Mouse (Mus musculus) limb, embryonic 14.5 days (tissue): Measurements from ENCODE around the gene Spdya. TPM values are rescaled to one million over a fixed set of nuclear protein-coding genes. Genes with fewer than 3 reads are reported as not detected.
"Not testable (repeated sequence)": the region's sequence is repeated elsewhere in the genome, so short reads cannot be mapped to it uniquely, and the experiment has no call there.

Source experiments
- ATAC-seq: fragments of 200-750 bp; cut with Nextera tagmentation; 2 replicates; pipeline ENCODE4 v1.8.0; 2017; ENCODE audit warnings: low read depth, moderate number of reproducible peaks, moderate TSS enrichment; ENCODE audit not compliant: low FRiP score
- DNase-seq: peaks from one replicate; pipeline ENCODE4 v3.0.0-alpha.2; 2015; ENCODE audit warnings: low spot score
- H3K27ac ChIP-seq: fragments of 300-500 bp; sonication (generic); replicated peaks from 2 replicates; pipeline ENCODE4 v1.5.1; 2014; ENCODE audit warnings: low read depth, mild to moderate bottlenecking, low read length, moderate library complexity, mixed read lengths
- H3K27me3 ChIP-seq: fragments of 300-500 bp; sonication (generic); 2 replicates; pipeline ENCODE4 v1.6.1; 2014; ENCODE audit warnings: low read length, mixed read lengths; ENCODE audit not compliant: control insufficient read depth, insufficient read depth
- H3K36me3 ChIP-seq: fragments of 300-500 bp; sonication (generic); 2 replicates; pipeline ENCODE4 v1.6.1; 2014; ENCODE audit warnings: mild to moderate bottlenecking, low read length, moderate library complexity, mixed read lengths; ENCODE audit not compliant: control insufficient read depth, insufficient read depth
- H3K4me1 ChIP-seq: fragments of 300-500 bp; sonication (generic); 2 replicates; pipeline ENCODE4 v1.6.1; 2014; ENCODE audit warnings: antibody characterized with exemption, low read length, mixed read lengths; ENCODE audit not compliant: control insufficient read depth, insufficient read depth
- H3K4me2 ChIP-seq: fragments of 300-500 bp; sonication (generic); replicated peaks from 2 replicates; pipeline ENCODE4 v1.6.1; 2014; ENCODE audit warnings: low read depth, mild to moderate bottlenecking, low read length, moderate library complexity; ENCODE audit not compliant: severe bottlenecking
- H3K4me3 ChIP-seq: fragments of 300-500 bp; sonication (generic); replicated peaks from 2 replicates; pipeline ENCODE4 v1.5.1; 2014; ENCODE audit warnings: low read length
- H3K9ac ChIP-seq: fragments of 300-500 bp; sonication (generic); 2 replicates; pipeline ENCODE4 v1.6.1; 2014; ENCODE audit warnings: mild to moderate bottlenecking, low read depth, low read length, moderate library complexity; ENCODE audit not compliant: severe bottlenecking
- H3K9me3 ChIP-seq: fragments of 300-500 bp; sonication (generic); 2 replicates; pipeline ENCODE4 v1.6.1; 2016; ENCODE audit warnings: low read length; ENCODE audit not compliant: control insufficient read depth
- POLR2A ChIP-seq: fragments of 200-500 bp; IDR thresholded peaks from 2 replicates; pipeline ENCODE4 v1.8.0; 2012; ENCODE audit warnings: inconsistent platforms, mild to moderate bottlenecking, moderate library complexity, borderline replicate concordance; ENCODE audit not compliant: insufficient read depth, insufficient read length; ENCODE audit errors: extremely low read depth
- WGBS: fragments of 180-500 bp; shearing (Covaris S2); extraction: QIAGEN DNeasy Blood & Tissue Kit; methylation state at CpG from one replicate; pipeline ENCODE4 v1.1.7; 2014; 5-methylcytosine and 5-hydroxymethylcytosine counted together
- polyA plus RNA-seq, 2 experiments: library from polyadenylated mRNA; depleted of rRNA in 1 of 2; stranded (reverse) in 1 of 2; unstranded in 1 of 2; fragments of >200 nt; fragmentation: Nextera tagmentation in 1 of 2; extraction: Ambion mirVana in 1 of 2; gene quantifications; 2 replicates each; pipeline versions ENCODE4 v1.2.1 to v1.2.3; 2012 to 2014

Gene Spdya
- polyA plus RNA-seq, 2 experiments = 1.0 to 1.3 TPM

GRCm38 (mm10) chr17:71633350-71633749 is 81.5 kb downstream of the Spdya start:
- no peak for TF ChIP-seq POLR2A
- H3K27me3 ChIP-seq = no peaks in the 10 kb centered on the region
- no peak for DNase-seq
- no peak overlapping the region for H3K27ac ChIP-seq
- H3K4me3 ChIP-seq = no peak overlapping the region
- H3K9me3 ChIP-seq = no peaks in the 10 kb centered on the region
- H3K9ac ChIP-seq = no peak overlapping the region
- no peak overlapping the region for H3K4me2 ChIP-seq
- 88% methylated on average over 8 of the region's 8 CpGs for WGBS
- no peak for ATAC-seq
- peaks cover 84% of the 10 kb centered on the region for H3K36me3 ChIP-seq
- H3K4me1 ChIP-seq = no peaks in the 10 kb centered on the region

- Histone ChIP-seq H3K9ac (no peak overlapping the region), H3K36me3 (peaks cover 90% of the 10 kb centered on the region), H3K4me3 (no peak overlapping the region), H3K4me2 (no peak overlapping the region), H3K27ac (no peak overlapping the region), H3K9me3 (no peaks in the 10 kb centered on the region), H3K4me1 (no peaks in the 10 kb centered on the region), H3K27me3 (no peaks in the 10 kb centered on the region)
- 92% methylated on average over 8 of the region's 8 CpGs for WGBS
- ATAC-seq (no peak), DNase-seq (no peak)
- no peak for TF ChIP-seq POLR2A
These were observed 84.9 kb downstream of the Spdya start for GRCm38 (mm10) chr17:71636786-71637185.

- Histone ChIP-seq H3K27ac (no peak overlapping the region), H3K9ac (no peak overlapping the region), H3K4me3 (no peak overlapping the region), H3K27me3 (no peaks in the 10 kb centered on the region), H3K4me2 (no peak overlapping the region), H3K4me1 (no peaks in the 10 kb centered on the region), H3K9me3 (no peaks in the 10 kb centered on the region), H3K36me3 (peaks cover 94% of the 10 kb centered on the region)
- DNase-seq (no peak), ATAC-seq (no peak)
- no peak for TF ChIP-seq POLR2A
- WGBS = 81% methylated on average over 4 of the region's 4 CpGs
These were observed 85.9 kb downstream of the Spdya start for GRCm38 (mm10) chr17:71637750-71638265.

GRCm38 (mm10) chr17:71639056-71639455 is 87.2 kb downstream of the Spdya start:
- DNase-seq, H3K4me2 ChIP-seq, ATAC-seq, H3K9me3 ChIP-seq, H3K27ac ChIP-seq, H3K9ac ChIP-seq, H3K27me3 ChIP-seq, H3K4me3 ChIP-seq, H3K4me1 ChIP-seq: not testable (repeated sequence)
- WGBS = 74% methylated on average over 5 of the region's 5 CpGs
- peaks cover 90% of the 10 kb centered on the region for H3K36me3 ChIP-seq

Other genes starting within 250 kb of the Spdya start
- 22.7 and 23.6 TPM in 2 replicates for gene Emilin2, start 240.1 kb upstream of the Spdya start, polyA plus RNA-seq (2012; rRNA removed)
- gene Emilin2, start 240.1 kb upstream of the Spdya start, polyA plus RNA-seq (2014; fragmentation: Nextera tagmentation; extraction: Ambion mirVana) = 25.6 and 30.0 TPM in 2 replicates
- 1.1 and 1.9 TPM in 2 replicates for gene Gm4707, start 92.1 kb upstream of the Spdya start, polyA plus RNA-seq (2012; rRNA removed)
- gene Gm4707, start 92.1 kb upstream of the Spdya start, polyA plus RNA-seq (2014; fragmentation: Nextera tagmentation; extraction: Ambion mirVana) = 2.0 and 3.4 TPM in 2 replicates
- 32.8 and 42.7 TPM in 2 replicates for gene Smchd1, start 76.7 kb upstream of the Spdya start, polyA plus RNA-seq (2012; rRNA removed)
- 71.4 and 75.6 TPM in 2 replicates for gene Smchd1, start 76.7 kb upstream of the Spdya start, polyA plus RNA-seq (2014; fragmentation: Nextera tagmentation; extraction: Ambion mirVana)
- gene Ndc80, start 25.2 kb upstream of the Spdya start, polyA plus RNA-seq (2012; rRNA removed) = 9.8 and 18.9 TPM in 2 replicates
- 35.8 and 37.3 TPM in 2 replicates for gene Ndc80, start 25.2 kb upstream of the Spdya start, polyA plus RNA-seq (2014; fragmentation: Nextera tagmentation; extraction: Ambion mirVana)
- gene Wdr43, start 63.8 kb downstream of the Spdya start, polyA plus RNA-seq (2012; rRNA removed) = 47.2 and 57.0 TPM in 2 replicates
- gene Wdr43, start 63.8 kb downstream of the Spdya start, polyA plus RNA-seq (2014; fragmentation: Nextera tagmentation; extraction: Ambion mirVana) = 78.8 and 82.9 TPM in 2 replicates
- 0.24 and 0.26 TPM in 2 replicates for gene Togaram2, start 121.2 kb downstream of the Spdya start, polyA plus RNA-seq (2012; rRNA removed)
- 0.08 TPM in 2 replicates for gene Togaram2, start 121.2 kb downstream of the Spdya start, polyA plus RNA-seq (2014; fragmentation: Nextera tagmentation; extraction: Ambion mirVana)
- 0.01 TPM in 1 of 2 replicates, not detected in the other for gene Pcare, start 200.8 kb downstream of the Spdya start, polyA plus RNA-seq (2012; rRNA removed)
- 0.06 TPM in 1 of 2 replicates, not detected in the other for gene Pcare, start 200.8 kb downstream of the Spdya start, polyA plus RNA-seq (2014; fragmentation: Nextera tagmentation; extraction: Ambion mirVana)
- 12.2 and 14.7 TPM in 2 replicates for gene Clip4, start 216.4 kb downstream of the Spdya start, polyA plus RNA-seq (2012; rRNA removed)
- gene Clip4, start 216.4 kb downstream of the Spdya start, polyA plus RNA-seq (2014; fragmentation: Nextera tagmentation; extraction: Ambion mirVana) = 8.9 and 9.0 TPM in 2 replicates